Mouse (Mus musculus) CH12.LX (cell line): ENCODE measurements at regions not wholly inside any gene's neighbourhood (a gene's known extent, or its start where the extent isn't known, plus 50 kb on each side); places are given as distances from the start of the nearest gene placed in this dataset.

Source experiments
- DNase-seq: peaks from one replicate; pipeline ENCODE4 v3.0.0-alpha.2; 2013; ENCODE audit errors: extremely low read depth
- H3K27ac ChIP-seq: 2 replicates; pipeline ENCODE4 v1.5.1; 2012; ENCODE audit warnings: low read depth, mild to moderate bottlenecking, control low read depth, moderate library complexity; ENCODE audit not compliant: insufficient read depth
- H3K27me3 ChIP-seq: replicated peaks from 2 replicates; pipeline ENCODE3; 2012; ENCODE audit warnings: inconsistent platforms
- H3K36me3 ChIP-seq, 2 experiments: replicated peaks in 1 of 2; 2 replicates each; pipeline versions ENCODE3 to v1.6.1; 2012; ENCODE audit warnings: inconsistent platforms in 1 of 2, low read length in 1 of 2, mild to moderate bottlenecking in 1 of 2, mixed read lengths in 1 of 2, moderate library complexity in 1 of 2; ENCODE audit not compliant: control insufficient read depth in 1 of 2, insufficient read depth in 1 of 2
- H3K4me1 ChIP-seq, 2 experiments: 2 replicates each; pipeline ENCODE4 v1.6.1; 2012; ENCODE audit warnings: inconsistent platforms in 1 of 2, moderate library complexity in 1 of 2; ENCODE audit not compliant: insufficient read depth in 2 of 2, control insufficient read depth in 1 of 2
- H3K4me2 ChIP-seq: 2 replicates; pipeline ENCODE4 v1.6.1; 2012; ENCODE audit warnings: low read depth, mild to moderate bottlenecking, control low read depth; ENCODE audit not compliant: poor library complexity, insufficient read depth, severe bottlenecking
- H3K4me3 ChIP-seq, 3 experiments: fragments of 150-350 bp in 1 of 3; sonication (generic) in 1 of 3; replicated peaks in 1 of 3; 2 replicates each; pipeline versions ENCODE3 to v1.5.1; 2011 to 2012; ENCODE audit warnings: low read depth in 2 of 3, low read length in 2 of 3, mild to moderate bottlenecking in 2 of 3, moderate library complexity in 2 of 3, control low read depth in 1 of 3, improper control_type of control experiment in 1 of 3, inconsistent platforms in 1 of 3, mixed read lengths in 1 of 3; ENCODE audit not compliant: poor library complexity in 1 of 3
- H3K79me2 ChIP-seq: replicated peaks from 2 replicates; pipeline ENCODE4 v1.6.1; 2012; ENCODE audit warnings: mild to moderate bottlenecking, moderate library complexity; ENCODE audit not compliant: control insufficient read depth, poor library complexity, insufficient read depth, severe bottlenecking; ENCODE audit errors: extremely low read depth
- H3K9ac ChIP-seq: 2 replicates; pipeline ENCODE4 v1.6.1; 2012; ENCODE audit warnings: low read depth, mild to moderate bottlenecking, control low read depth, moderate library complexity; ENCODE audit not compliant: insufficient read depth
- H3K9me3 ChIP-seq: replicated peaks from 2 replicates; pipeline ENCODE3; 2012; ENCODE audit warnings: low read length, inconsistent platforms, mixed read lengths
- CHD2 ChIP-seq: IDR thresholded peaks from 2 replicates; pipeline ENCODE4 v1.6.1; 2011; ENCODE audit warnings: low read length, improper control_type of control experiment
- ETS1 ChIP-seq: conservative IDR thresholded peaks from 2 replicates; pipeline ENCODE4 v1.6.1; 2012; ENCODE audit warnings: low read depth, mild to moderate bottlenecking, inconsistent platforms, low read length, improper control_type of control experiment, moderate library complexity
- MAX ChIP-seq: IDR thresholded peaks from 2 replicates; pipeline ENCODE4 v1.6.1; 2011; ENCODE audit warnings: low read length, improper control_type of control experiment
- MAZ ChIP-seq: IDR thresholded peaks from 2 replicates; pipeline ENCODE4 v1.6.1; 2012; ENCODE audit warnings: low read depth, mild to moderate bottlenecking, inconsistent platforms, low read length, improper control_type of control experiment, moderate library complexity
- MEF2A ChIP-seq: IDR thresholded peaks from 2 replicates; pipeline ENCODE4 v1.6.1; 2014; ENCODE audit warnings: low read depth, mild to moderate bottlenecking, inconsistent platforms, low read length, improper control_type of control experiment, borderline replicate concordance
- MXI1 ChIP-seq: IDR thresholded peaks from 2 replicates; pipeline ENCODE4 v1.6.1; 2011; ENCODE audit warnings: mild to moderate bottlenecking, low read depth, low read length, improper control_type of control experiment
- MYC ChIP-seq: IDR thresholded peaks from 2 replicates; pipeline ENCODE4 v1.6.1; 2011; ENCODE audit warnings: low read depth, mild to moderate bottlenecking, improper control_type of control experiment, low read length
- PAX5 ChIP-seq: IDR thresholded peaks from 2 replicates; pipeline ENCODE4 v1.6.1; 2012; ENCODE audit warnings: low read length, inconsistent platforms, mixed read lengths
- POLR2AphosphoS2 ChIP-seq: IDR thresholded peaks from 2 replicates; pipeline ENCODE4 v1.6.1; 2011; ENCODE audit warnings: low read depth, low read length, improper control_type of control experiment
- TBP ChIP-seq: conservative IDR thresholded peaks from 2 replicates; pipeline ENCODE4 v1.6.1; 2011; ENCODE audit warnings: low read depth, low read length, improper control_type of control experiment
- TCF12 ChIP-seq: IDR thresholded peaks from 2 replicates; pipeline ENCODE4 v1.6.1; 2014; ENCODE audit warnings: low read depth, mild to moderate bottlenecking, inconsistent platforms, low read length, improper control_type of control experiment
- UBTF ChIP-seq: IDR thresholded peaks from 2 replicates; pipeline ENCODE4 v1.6.1; 2012; ENCODE audit warnings: low read depth, mild to moderate bottlenecking, inconsistent platforms, low read length, improper control_type of control experiment, moderate library complexity
- USF2 ChIP-seq: conservative IDR thresholded peaks from 2 replicates; pipeline ENCODE4 v1.6.1; 2011; ENCODE audit warnings: low read depth, low read length, improper control_type of control experiment
- ZMIZ1 ChIP-seq: IDR thresholded peaks from 2 replicates; pipeline ENCODE4 v1.6.1; 2012; ENCODE audit warnings: low read depth, mild to moderate bottlenecking, inconsistent platforms, low read length, improper control_type of control experiment
- ZNF384 ChIP-seq: IDR thresholded peaks from 2 replicates; pipeline ENCODE4 v1.6.1; 2012; ENCODE audit warnings: low read depth, low read length, improper control_type of control experiment, inconsistent platforms
- dilution Hi-C: fragments of 300-500 bp; cut with MboI; formaldehyde crosslinking; loops from 2 replicates; pipeline ENCODE4 v1.14.3; 2020; ENCODE audit warnings: low sequenced_read_pairs; ENCODE audit not compliant: extremely low pct_unique_long_range_greater_than_20kb, extremely low pct_ligation_motif_present
- in situ Hi-C: fragments of 300-500 bp; cut with MboI; formaldehyde crosslinking; loops from 3 replicates; pipeline ENCODE4 v1.14.3; 2019; ENCODE audit warnings: low sequenced_read_pairs, low pct_ligation_motif_present, low pct_unique_long_range_greater_than_20kb, mixed read lengths

GRCm38 (mm10) chr17:54701346-54702108, 402.7 kb upstream of the Slc5a7 start:
- TF ChIP-seq TBP (no peak), MEF2A (no peak), MAX (no peak), CHD2 (no peak), MXI1 (no peak), ETS1 (no peak), PAX5 (no peak), ZMIZ1 (no peak)
- Histone ChIP-seq H3K36me3 (no peaks in the 10 kb centered on the region), H3K4me2 (no peak overlapping the region), H3K9me3 (peaks cover 27% of the 10 kb centered on the region), H3K9ac (no peak overlapping the region), H3K27ac (no peak overlapping the region), H3K4me1 (no peaks in the 10 kb centered on the region), H3K4me3 (no peak overlapping the region), H3K79me2 (no peaks in the 10 kb centered on the region), H3K27me3 (no peaks in the 10 kb centered on the region)
- in situ Hi-C loops = no loop called here
- dilution Hi-C loops = no loop called here
- DNase-seq = no peak

DNA sequence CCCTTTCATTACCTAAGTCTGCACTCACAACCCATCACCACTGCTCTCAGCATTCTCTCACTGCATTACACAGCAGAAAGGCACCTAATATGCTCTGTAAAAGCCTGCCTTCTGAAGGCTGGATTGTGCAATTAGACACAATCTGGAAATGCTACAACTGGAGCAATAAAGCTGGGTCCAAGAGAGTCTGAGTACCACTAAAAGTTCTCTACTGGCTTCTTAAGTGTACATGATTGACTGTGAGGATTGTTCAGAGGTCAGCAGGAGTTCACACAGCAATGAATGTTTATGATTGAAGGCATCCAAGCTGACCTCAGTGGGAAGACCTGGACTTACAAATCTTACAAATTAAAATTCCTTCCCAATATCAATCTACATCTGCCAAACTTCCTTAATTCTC, 395.8 kb upstream of the Slc5a7 start:
- Histone ChIP-seq H3K9me3 (peaks cover 23% of the 10 kb centered on the region), H3K27me3 (no peaks in the 10 kb centered on the region), H3K4me1 (no peaks in the 10 kb centered on the region), H3K36me3 (no peaks in the 10 kb centered on the region), H3K27ac (no peak overlapping the region), H3K79me2 (no peaks in the 10 kb centered on the region), H3K4me2 (no peak overlapping the region), H3K4me3 (no peak overlapping the region), H3K9ac (no peak overlapping the region)
- no peak for TF ChIP-seq UBTF
- no peak for TF ChIP-seq USF2
- TF ChIP-seq ZNF384 = no peak
- TF ChIP-seq POLR2AphosphoS2 = no peak
- TF ChIP-seq PAX5 = no peak
- no peak for TF ChIP-seq MYC
- TF ChIP-seq ZMIZ1 = no peak
- no peak for TF ChIP-seq TCF12
- TF ChIP-seq MAZ = no peak
- TF ChIP-seq MEF2A = no peak
- in situ Hi-C loops (no loop called here), dilution Hi-C loops (no loop called here)
- no peak for DNase-seq
